Mouse (Mus musculus) CD4-positive helper T cell, adult 2 months (primary cell): ENCODE measurements around the gene Hdac1.
"Not testable (repeated sequence)": the region's sequence is repeated elsewhere in the genome, so short reads cannot be mapped to it uniquely, and the experiment has no call there.

ENCODE experiments used
- DNase-seq: peaks from one replicate; pipeline ENCODE4 v3.0.0-alpha.2; 2012; ENCODE audit warnings: low read depth, missing footprints, low spot score

Hdac1 gene

GRCm38 (mm10) chr4:129558321-129558955 lies 15.9 kb upstream of the Hdac1 start:
- peak; percentile 88 for DNase-seq

GRCm38 (mm10) chr4:129557256-129557808 lies 14.8 kb upstream of the Hdac1 start:
- DNase-seq: no peak

GRCm38 (mm10) chr4:129556532-129557223 lies 14.2 kb upstream of the Hdac1 start:
- peak; percentile 87 for DNase-seq

- no peak for DNase-seq
Observed at GRCm38 (mm10) chr4:129555862-129556531, 13.5 kb upstream of the Hdac1 start.

DNA sequence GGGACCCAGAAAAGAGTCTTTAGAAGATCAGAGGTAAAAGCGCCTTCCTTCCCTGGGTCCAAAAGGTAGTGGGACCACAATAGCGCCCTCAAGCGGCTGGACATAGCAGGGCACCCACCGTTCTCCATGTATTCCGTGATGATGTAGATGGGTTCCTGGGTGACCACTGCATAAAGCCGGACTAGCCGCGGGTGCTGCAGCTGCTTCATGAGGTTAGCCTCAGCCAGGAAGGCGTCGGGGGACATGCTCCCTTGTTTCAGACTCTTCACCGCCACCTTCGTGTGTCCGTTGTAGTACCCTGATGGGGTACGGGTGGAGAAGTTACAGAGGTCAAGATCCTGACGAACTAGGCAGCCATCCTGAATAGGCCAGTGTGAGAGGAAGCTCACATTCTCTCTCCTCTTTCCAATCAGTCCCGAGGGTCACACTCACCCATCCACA lies 12.9 kb upstream of the Hdac1 start:
- DNase-seq: no peak

- not testable (repeated sequence) for DNase-seq
Observed at GRCm38 (mm10) chr4:129554512-129554911, 12.0 kb upstream of the Hdac1 start.

GRCm38 (mm10) chr4:129550295-129550694 lies 7.8 kb upstream of the Hdac1 start:
- no peak for DNase-seq

DNA sequence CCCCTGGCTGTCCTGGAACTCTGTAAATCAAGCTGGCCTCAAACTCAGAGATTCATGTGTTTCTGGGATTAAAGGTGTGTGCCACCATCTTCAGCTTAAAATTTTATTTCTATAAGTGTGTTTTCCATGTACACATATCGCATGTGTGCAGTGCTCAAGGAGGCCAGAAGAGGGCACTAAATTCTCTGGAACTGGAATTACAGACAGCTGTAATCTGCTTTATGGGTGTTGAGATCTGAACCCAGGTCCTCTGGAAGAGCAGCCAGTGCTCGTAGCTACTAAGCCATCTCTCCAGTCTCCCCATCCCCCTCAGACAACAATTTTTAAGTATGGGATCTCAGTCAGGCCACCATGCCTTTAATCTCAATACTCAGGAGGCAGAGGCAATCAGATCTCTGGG lies 6.8 kb upstream of the Hdac1 start:
- peak; percentile 73 for DNase-seq

DNA sequence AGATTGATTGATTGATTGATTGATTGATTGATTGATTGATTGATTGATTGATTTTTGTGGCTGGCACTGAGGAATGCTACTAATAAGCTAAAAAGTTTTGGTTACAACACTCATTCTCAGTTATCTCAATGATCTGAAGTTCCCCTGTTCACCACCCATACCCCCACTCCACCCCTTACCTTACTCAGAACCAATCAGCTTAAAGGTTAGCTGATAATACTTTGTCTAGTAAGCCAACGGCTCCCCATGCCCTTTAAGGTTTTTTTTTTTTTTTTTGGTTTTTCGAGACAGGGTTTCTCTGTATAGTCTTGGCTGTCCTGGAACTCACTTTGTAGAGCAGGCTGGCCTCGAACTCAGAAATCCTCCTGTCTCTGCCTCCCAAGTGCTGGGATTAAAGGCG lies 5.1 kb upstream of the Hdac1 start:
- DNase-seq: not testable (repeated sequence)

DNA sequence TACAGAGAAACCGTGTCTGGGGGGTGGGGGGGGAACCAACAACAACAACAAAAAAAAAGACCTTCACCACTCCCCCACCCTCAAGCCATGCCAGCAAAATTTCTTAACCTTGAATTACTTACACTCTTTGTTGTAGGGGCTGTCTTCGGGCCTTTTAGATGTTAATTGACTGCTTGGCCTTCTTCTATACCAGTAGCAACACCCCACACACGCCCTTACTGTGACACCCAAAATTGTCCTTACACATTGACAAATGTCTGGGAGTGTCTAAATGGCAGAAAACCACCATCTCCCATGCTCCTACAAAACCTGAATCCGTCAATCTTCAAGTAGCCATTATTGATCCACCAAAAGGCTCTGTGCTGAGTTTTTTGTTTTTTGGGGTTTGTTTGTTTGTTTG lies 1.6 kb upstream of the Hdac1 start:
- DNase-seq: no peak

DNA sequence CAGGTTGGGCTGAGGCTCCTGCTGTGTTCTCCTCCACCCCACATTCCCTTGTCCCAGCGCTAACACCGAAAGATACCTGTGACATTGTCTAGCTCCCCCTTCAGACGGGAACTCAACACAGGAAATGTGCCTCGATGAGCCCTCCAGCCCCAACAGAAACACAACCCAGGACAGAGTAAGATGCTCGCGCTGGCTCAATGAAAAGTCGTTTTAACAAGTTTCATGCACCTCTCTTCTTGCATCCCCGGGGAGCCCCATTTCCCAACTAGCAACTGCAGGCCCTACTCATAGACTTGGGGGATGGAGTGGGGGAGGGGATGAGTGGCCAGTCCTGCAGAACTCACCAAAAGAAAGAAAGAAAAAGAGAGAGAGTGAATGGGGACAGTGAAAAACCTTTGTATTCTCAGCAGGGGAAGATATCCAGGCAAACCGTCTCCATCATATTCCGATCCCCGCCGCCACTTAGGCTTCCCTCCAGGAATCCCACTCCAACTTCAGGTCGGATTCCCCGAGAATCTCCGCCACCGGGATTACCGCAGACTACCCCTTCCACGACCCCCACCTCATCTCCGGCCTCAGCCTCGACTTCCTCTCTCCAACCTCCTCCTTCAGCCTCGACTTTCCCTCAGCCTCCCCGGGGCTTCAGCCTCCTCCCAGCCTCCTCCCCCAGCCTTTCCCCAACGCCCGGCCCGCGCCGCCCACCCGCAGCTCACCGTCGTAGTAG lies 483 bp downstream of the Hdac1 start:
- peak; percentile 51 for DNase-seq

- peak; percentile 55 for DNase-seq
Observed at GRCm38 (mm10) chr4:129540012-129540411, 2.5 kb downstream of the Hdac1 start.

DNA sequence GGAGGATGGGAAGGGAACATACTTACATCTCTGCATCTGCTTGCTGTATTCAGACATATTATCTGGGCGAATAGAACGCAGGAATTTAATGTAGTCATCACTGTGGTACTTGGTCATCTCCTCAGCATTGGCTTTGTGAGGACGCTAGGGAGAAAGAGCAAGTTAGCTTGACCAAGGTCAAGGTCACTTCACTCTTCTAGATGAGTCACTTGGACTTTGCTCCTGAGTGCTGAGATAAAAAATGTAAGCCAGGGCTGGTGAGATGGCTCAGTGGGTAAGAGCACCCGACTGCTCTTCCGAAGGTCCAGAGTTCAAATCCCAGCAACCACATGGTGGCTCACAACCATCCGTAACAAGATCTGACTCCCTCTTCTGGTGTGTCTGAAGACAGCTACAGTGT lies 13.6 kb downstream of the Hdac1 start:
- not testable (repeated sequence) for DNase-seq

GRCm38 (mm10) chr4:129525889-129526288 lies 16.6 kb downstream of the Hdac1 start:
- no peak for DNase-seq

GRCm38 (mm10) chr4:129525338-129525737 lies 17.2 kb downstream of the Hdac1 start:
- DNase-seq: peak; percentile 35

- no peak for DNase-seq
Observed at GRCm38 (mm10) chr4:129518519-129518918, 24.0 kb downstream of the Hdac1 start.

GRCm38 (mm10) chr4:129516925-129517324 lies 25.6 kb downstream of the Hdac1 start:
- no peak for DNase-seq

- DNase-seq: peak; percentile 77
Observed at GRCm38 (mm10) chr4:129514300-129514898, 28.1 kb downstream of the Hdac1 start.

- no peak for DNase-seq
Observed at GRCm38 (mm10) chr4:129513891-129514290, 28.6 kb downstream of the Hdac1 start.

- peak; percentile 85 for DNase-seq
Observed at GRCm38 (mm10) chr4:129513086-129513767, 29.3 kb downstream of the Hdac1 start, which contains the start of gene Marcksl1. TSS of gene Marcksl1 (plus strand) at chr4:129513581.
